Mouse (Mus musculus) MEL (cell line): Measurements from ENCODE around the gene Slc1a3. TPM values are rescaled to one million over a fixed set of nuclear protein-coding genes. Genes with fewer than 3 reads are reported as not detected.

Source experiments
- DNase-seq: peaks from one replicate; pipeline ENCODE4 v3.0.0; 2011; ENCODE audit warnings: low read depth, low spot score
- H3K27ac ChIP-seq: 2 replicates; pipeline ENCODE4 v1.5.1; 2012; ENCODE audit warnings: low read depth, mild to moderate bottlenecking, control low read depth, low read length, moderate library complexity; ENCODE audit not compliant: control insufficient read depth
- H3K27me3 ChIP-seq, 2 experiments: fragments of 150-350 bp in 1 of 2; sonication (generic) in 1 of 2; 2 replicates each; pipeline ENCODE4 v1.6.1; 2012; ENCODE audit warnings: low read length in 2 of 2, mild to moderate bottlenecking in 2 of 2, improper control_type of control experiment in 1 of 2, moderate library complexity in 1 of 2; ENCODE audit not compliant: insufficient read depth in 2 of 2, control insufficient read depth in 1 of 2
- H3K36me3 ChIP-seq, 2 experiments: 2 replicates each; pipeline ENCODE4 v1.6.1; 2012 to 2014; ENCODE audit warnings: low read length in 2 of 2, improper control_type of control experiment in 1 of 2, inconsistent platforms in 1 of 2, mild to moderate bottlenecking in 1 of 2; ENCODE audit not compliant: insufficient read depth in 2 of 2, control insufficient read depth in 1 of 2
- H3K4me1 ChIP-seq, 2 experiments: fragments of 150-350 bp in 1 of 2; sonication (generic) in 1 of 2; 2 replicates each; pipeline ENCODE4 v1.6.1; 2012; ENCODE audit warnings: low read length in 2 of 2, improper control_type of control experiment in 1 of 2, mild to moderate bottlenecking in 1 of 2; ENCODE audit not compliant: insufficient read depth in 2 of 2, control insufficient read depth in 1 of 2
- H3K4me3 ChIP-seq, 2 experiments: fragments of 150-350 bp in 1 of 2; sonication (generic) in 1 of 2; 2 replicates each; pipeline ENCODE4 v1.5.1; 2012; ENCODE audit warnings: low read depth in 2 of 2, low read length in 2 of 2, mild to moderate bottlenecking in 2 of 2, moderate library complexity in 2 of 2, control low read depth in 1 of 2, improper control_type of control experiment in 1 of 2; ENCODE audit not compliant: control insufficient read depth in 1 of 2, insufficient read depth in 1 of 2
- H3K79me2 ChIP-seq: 2 replicates; pipeline ENCODE4 v1.6.1; 2012; ENCODE audit warnings: mild to moderate bottlenecking, low read length, moderate library complexity; ENCODE audit not compliant: control insufficient read depth, poor library complexity, insufficient read depth
- H3K9ac ChIP-seq: 2 replicates; pipeline ENCODE4 v1.6.1; 2012; ENCODE audit warnings: low read depth, mild to moderate bottlenecking, control low read depth, low read length, moderate library complexity; ENCODE audit not compliant: control insufficient read depth, poor library complexity, severe bottlenecking
- H3K9me3 ChIP-seq: fragments of 150-350 bp; sonication (generic); replicated peaks from 2 replicates; pipeline ENCODE4 v1.6.1; 2012; ENCODE audit warnings: mild to moderate bottlenecking, low read length, improper control_type of control experiment, moderate library complexity; ENCODE audit not compliant: insufficient read depth
- CHD1 ChIP-seq: IDR thresholded peaks from 2 replicates; pipeline ENCODE4 v1.6.1; 2012; ENCODE audit warnings: low read depth, mild to moderate bottlenecking, inconsistent platforms, low read length, improper control_type of control experiment
- CHD2 ChIP-seq: IDR thresholded peaks from 2 replicates; pipeline ENCODE4 v1.6.1; 2011; ENCODE audit warnings: low read length, improper control_type of control experiment
- EP300 ChIP-seq, 2 experiments: IDR thresholded peaks; 2 replicates each; pipeline ENCODE4 v1.6.1; 2011; ENCODE audit warnings: improper control_type of control experiment in 2 of 2, low read length in 2 of 2, low read depth in 1 of 2, mild to moderate bottlenecking in 1 of 2
- GATA1 ChIP-seq: IDR thresholded peaks from 2 replicates; pipeline ENCODE4 v1.6.1; 2011; ENCODE audit warnings: low read depth, low read length, improper control_type of control experiment
- HCFC1 ChIP-seq: IDR thresholded peaks from 2 replicates; pipeline ENCODE4 v1.6.1; 2012; ENCODE audit warnings: low read depth, mild to moderate bottlenecking, inconsistent platforms, low read length, improper control_type of control experiment, moderate library complexity
- MAZ ChIP-seq: IDR thresholded peaks from 2 replicates; pipeline ENCODE4 v1.6.1; 2012; ENCODE audit warnings: low read depth, mild to moderate bottlenecking, inconsistent platforms, low read length, improper control_type of control experiment
- MYC ChIP-seq: IDR thresholded peaks from 2 replicates; pipeline ENCODE4 v1.6.1; 2011; ENCODE audit warnings: low read depth, mild to moderate bottlenecking, low read length, improper control_type of control experiment, moderate library complexity
- NELFE ChIP-seq: IDR thresholded peaks from 2 replicates; pipeline ENCODE4 v1.6.1; 2011; ENCODE audit warnings: low read depth, low read length, improper control_type of control experiment
- POLR2AphosphoS2 ChIP-seq: IDR thresholded peaks from 2 replicates; pipeline ENCODE4 v1.6.1; 2011; ENCODE audit warnings: low read length, improper control_type of control experiment
- RCOR1 ChIP-seq: IDR thresholded peaks from 2 replicates; pipeline ENCODE4 v1.6.1; 2012; ENCODE audit warnings: low read depth, mild to moderate bottlenecking, inconsistent platforms, low read length, improper control_type of control experiment
- SIN3A ChIP-seq: IDR thresholded peaks from 2 replicates; pipeline ENCODE4 v1.6.1; 2012; ENCODE audit warnings: low read length, improper control_type of control experiment, inconsistent platforms
- TBP ChIP-seq: IDR thresholded peaks from 2 replicates; pipeline ENCODE4 v1.8.0; 2011; ENCODE audit warnings: low read depth, low read length, improper control_type of control experiment
- UBTF ChIP-seq: IDR thresholded peaks from 2 replicates; pipeline ENCODE4 v1.6.1; 2012; ENCODE audit warnings: low read depth, mild to moderate bottlenecking, inconsistent platforms, low read length, improper control_type of control experiment, moderate library complexity, borderline replicate concordance; ENCODE audit not compliant: insufficient read depth
- USF1 ChIP-seq: IDR thresholded peaks from 2 replicates; pipeline ENCODE4 v1.6.1; 2014; ENCODE audit warnings: low read depth, mild to moderate bottlenecking, inconsistent platforms, low read length, improper control_type of control experiment, moderate library complexity
- USF2 ChIP-seq, 2 experiments: IDR thresholded peaks; 2 replicates each; pipeline ENCODE4 v1.6.1; 2011 to 2012; ENCODE audit warnings: improper control_type of control experiment in 2 of 2, low read length in 2 of 2, borderline replicate concordance in 1 of 2, inconsistent platforms in 1 of 2, low read depth in 1 of 2, mild to moderate bottlenecking in 1 of 2; ENCODE audit not compliant: insufficient read depth in 1 of 2
- ZKSCAN1 ChIP-seq: IDR thresholded peaks from 2 replicates; pipeline ENCODE4 v1.6.1; 2012; ENCODE audit warnings: low read depth, mild to moderate bottlenecking, inconsistent platforms, low read length, improper control_type of control experiment, moderate library complexity
- ZNF384 ChIP-seq: IDR thresholded peaks from 2 replicates; pipeline ENCODE4 v1.6.1; 2012; ENCODE audit warnings: low read depth, mild to moderate bottlenecking, inconsistent platforms, low read length, improper control_type of control experiment
- polyA plus RNA-seq, 2 experiments: library from polyadenylated mRNA; stranded (reverse) in 1 of 2; unstranded in 1 of 2; fragments of >175 nt in 1 of 2; fragments of >200 nt in 1 of 2; gene quantifications; 2 replicates each; pipeline versions ENCODE4 v1.2.1 to v1.2.4; 2012; ENCODE audit warnings: low replicate concordance in 2 of 2, low read depth in 1 of 2; ENCODE audit not compliant: insufficient read length in 2 of 2, insufficient read depth in 1 of 2, missing spikeins in 1 of 2
- total RNA-seq: library from RNA; depleted of rRNA; stranded (reverse); fragments of 300-350 nt; gene quantifications from 2 replicates; pipeline ENCODE4 v1.2.3, GENCODE M21; 2012

Gene Slc1a3
- total and polyA plus RNA-seq, 3 experiments: not detected

GRCm38 (mm10) chr15:8686846-8687245 lies 23.7 kb downstream of the Slc1a3 start:
- Histone ChIP-seq H3K4me3 (no peak overlapping the region), H3K79me2 (no peaks in the 10 kb centered on the region), H3K9me3 (no peaks in the 10 kb centered on the region), H3K27ac (no peak overlapping the region), H3K36me3 (no peaks in the 10 kb centered on the region), H3K9ac (no peak overlapping the region), H3K27me3 (peaks cover 2 to 7% of the 10 kb centered on the region in 2 experiments; a peak in 2 of 4 replicates), H3K4me1 (no peaks in the 10 kb centered on the region)
- TF ChIP-seq USF1 (no peak), USF2 (IDR thresholded peaks at IDR 0.05; ENCODE audit: borderline replicate concordance in 1 of 2, insufficient read depth in 1 of 2, low read depth in 1 of 2, low read length in 2 of 2) (no peak), UBTF (no peak), CHD2 (no peak), GATA1 (no peak), POLR2AphosphoS2 (no peak)
- DNase-seq: no peak

GRCm38 (mm10) chr15:8685506-8685905 lies 25.1 kb downstream of the Slc1a3 start:
- H3K27me3 ChIP-seq: peaks cover 0 to 12% of the 10 kb centered on the region in 2 experiments; a peak in 2 of 4 replicates
- no peak for DNase-seq
- no peaks in the 10 kb centered on the region for H3K9me3 ChIP-seq
- no peaks in the 10 kb centered on the region for H3K79me2 ChIP-seq
- no peak overlapping the region for H3K27ac ChIP-seq
- H3K4me1 ChIP-seq: no peaks in the 10 kb centered on the region
- no peaks in the 10 kb centered on the region for H3K36me3 ChIP-seq
- H3K9ac ChIP-seq: no peak overlapping the region
- no peak overlapping the region for H3K4me3 ChIP-seq
- TF ChIP-seq ZKSCAN1 (no peak), CHD1 (no peak), HCFC1 (no peak), POLR2AphosphoS2 (no peak), RCOR1 (no peak), EP300 (IDR thresholded peaks at IDR 0.05; ENCODE audit: low read depth in 1 of 2, low read length in 2 of 2) (no peak), TBP (no peak), SIN3A (no peak), NELFE (no peak), MAZ (no peak), USF1 (no peak), CHD2 (no peak), MYC (no peak), ZNF384 (no peak)
